8 mouse cellular contexts compared by ENCODE assay signal in genomic region chr1:177188708-177189107, GRCm38 (mm10).
A peak's percentile ranks its signal among the peaks of the same experiment; 100 is the strongest.
DNase-seq lines count a peak whose midpoint lies in the region; ATAC-seq and TF ChIP-seq lines count a peak whose summit lies in the region.

No protein-coding gene starts in this region.

- no peak for TF ChIP-seq EP300 in lung, postnatal 0 days (IDR thresholded peaks at IDR 0.05)

- H3K4me1 ChIP-seq in neural tube, embryonic 11.5 days (ENCODE audit: control insufficient read depth, insufficient read depth, low read length) = peaks cover 2% of the 10 kb centered on the region; the same call in 1 of the 2 replicates
- H3K4me1 ChIP-seq in embryonic facial prominence, embryonic 10.5 days = no peaks in the 10 kb centered on the region
- no peaks in the 10 kb centered on the region for H3K4me1 ChIP-seq in lung, postnatal 0 days (ENCODE audit: insufficient read depth, low read depth, low read length)

- no peak overlapping the region for H3K4me3 ChIP-seq in neural tube, embryonic 11.5 days (ENCODE audit: low read depth, low read length)
- no peak overlapping the region for H3K4me3 ChIP-seq in embryonic facial prominence, embryonic 10.5 days
- H3K4me3 ChIP-seq in lung, postnatal 0 days (ENCODE audit: low read depth, low read length) = no peak overlapping the region

- H3K27ac ChIP-seq in neural tube, embryonic 11.5 days (ENCODE audit: low read depth, low read length) = no peak overlapping the region
- H3K27ac ChIP-seq in embryonic facial prominence, embryonic 10.5 days (replicated peaks) = no peak overlapping the region
- H3K27ac ChIP-seq in lung, postnatal 0 days (ENCODE audit: low read length) = no peak overlapping the region

- H3K4me2 ChIP-seq in neural tube, embryonic 11.5 days (ENCODE audit: low read depth) = no peak overlapping the region
- no peak overlapping the region for H3K4me2 ChIP-seq in lung, postnatal 0 days (replicated peaks; ENCODE audit: low read depth, low read length)

- H3K36me3 ChIP-seq in neural tube, embryonic 11.5 days (ENCODE audit: control insufficient read depth, insufficient read depth, low read length) = no peaks in the 10 kb centered on the region
- no peaks in the 10 kb centered on the region for H3K36me3 ChIP-seq in embryonic facial prominence, embryonic 10.5 days (replicated peaks)
- no peaks in the 10 kb centered on the region for H3K36me3 ChIP-seq in lung, postnatal 0 days (ENCODE audit: insufficient read depth, low read length)
- H3K36me3 ChIP-seq in splenic B cell, adult 2 months (ENCODE audit: control insufficient read depth, insufficient read depth, low read length, poor library complexity, severe bottlenecking) = no peaks in the 10 kb centered on the region

- H3K27me3 ChIP-seq in neural tube, embryonic 11.5 days (ENCODE audit: control insufficient read depth, insufficient read depth, low read length) = no peaks in the 10 kb centered on the region
- H3K27me3 ChIP-seq in embryonic facial prominence, embryonic 10.5 days (replicated peaks; ENCODE audit: low read depth, poor library complexity, severe bottlenecking) = no peaks in the 10 kb centered on the region
- no peaks in the 10 kb centered on the region for H3K27me3 ChIP-seq in lung, postnatal 0 days (replicated peaks; ENCODE audit: insufficient read depth, low read length)
- H3K27me3 ChIP-seq in splenic B cell, adult 2 months (ENCODE audit: control insufficient read depth, insufficient read depth, low read length, poor library complexity, severe bottlenecking) = no peaks in the 10 kb centered on the region

- peak; percentile 91 for TF ChIP-seq CTCF in lung, postnatal 0 days (IDR thresholded peaks at IDR 0.05)

- no peaks in the 10 kb centered on the region for H3K9me3 ChIP-seq in neural tube, embryonic 11.5 days (ENCODE audit: control insufficient read depth, low read length)
- H3K9me3 ChIP-seq in embryonic facial prominence, embryonic 10.5 days = no peaks in the 10 kb centered on the region
- no peaks in the 10 kb centered on the region for H3K9me3 ChIP-seq in lung, postnatal 0 days (ENCODE audit: low read length)

- H3K9ac ChIP-seq in neural tube, embryonic 11.5 days (ENCODE audit: low read length) = no peak overlapping the region
- H3K9ac ChIP-seq in lung, postnatal 0 days (replicated peaks; ENCODE audit: low read depth) = no peak overlapping the region

- peak; percentile 80 for ATAC-seq in neural tube, embryonic 11.5 days (ENCODE audit: insufficient read depth, low FRiP score, low TSS enrichment)
- peak; percentile 90 for ATAC-seq in inflammation-experienced regulatory T-cells, adult 6 months
- ATAC-seq in lung, postnatal 0 days = peak; percentile 87

- WGBS in neural tube, embryonic 11.5 days = 39% methylated on average over 3 of the region's 3 CpGs
- 39% methylated on average over 3 of the region's 3 CpGs for WGBS in embryonic facial prominence, embryonic 10.5 days
- WGBS in lung, postnatal 0 days = 14% methylated on average over 3 of the region's 3 CpGs

- DNase-seq in neural tube, embryonic 11.5 days (ENCODE audit: low spot score) = peak; percentile 64
- DNase-seq in neural tube, embryonic 10.5 days (ENCODE audit: extremely low spot score, low spot score) = no peak
- peak; percentile 82 for DNase-seq in ZHBTc4 (ENCODE audit: low read depth, low spot score)
- peak; percentile 26 for DNase-seq in embryonic facial prominence, embryonic 10.5 days (ENCODE audit: low spot score)
- DNase-seq in lung, postnatal 0 days (ENCODE audit: low spot score) = peak; percentile 93
- DNase-seq in splenic B cell, adult 2 months (ENCODE audit: low read depth, low spot score) = peak; percentile 88
- DNase-seq in right cerebral cortex, adult 2 months (ENCODE audit: low spot score in 2 of 2) = no peak

Comparison
In these comparisons a context has a peak if more than half of its experiments do, and no peak if none do; other contexts are left out.
1. DNase-seq: peak in neural tube, embryonic 11.5 days (single experiment), ZHBTc4 (single experiment), embryonic facial prominence, embryonic 10.5 days (single experiment), lung, postnatal 0 days (single experiment) and splenic B cell, adult 2 months (single experiment); none in neural tube, embryonic 10.5 days (single experiment) and right cerebral cortex, adult 2 months (0 of 2).
2. Peak in every context shown above with its lines, with median percentiles within 50 percentile points of each other: ATAC-seq.